Mouse (Mus musculus) gastrocnemius, adult 18-20 months (tissue): ENCODE results near the gene Adamts18. TPM values are rescaled to one million over a fixed set of nuclear protein-coding genes. Genes with fewer than 3 reads are reported as not detected.

Experiments
- DNase-seq: peaks from one replicate; pipeline ENCODE4 v3.0.0; 2021; ENCODE audit warnings: low spot score
- total RNA-seq, 2 experiments: library from RNA; stranded (reverse); gene quantifications; 2 replicates each; pipeline ENCODE4 v1.2.3; 2021

Gene Adamts18
- total RNA-seq, 2 experiments from 2014 or later, result not detected

DNA sequence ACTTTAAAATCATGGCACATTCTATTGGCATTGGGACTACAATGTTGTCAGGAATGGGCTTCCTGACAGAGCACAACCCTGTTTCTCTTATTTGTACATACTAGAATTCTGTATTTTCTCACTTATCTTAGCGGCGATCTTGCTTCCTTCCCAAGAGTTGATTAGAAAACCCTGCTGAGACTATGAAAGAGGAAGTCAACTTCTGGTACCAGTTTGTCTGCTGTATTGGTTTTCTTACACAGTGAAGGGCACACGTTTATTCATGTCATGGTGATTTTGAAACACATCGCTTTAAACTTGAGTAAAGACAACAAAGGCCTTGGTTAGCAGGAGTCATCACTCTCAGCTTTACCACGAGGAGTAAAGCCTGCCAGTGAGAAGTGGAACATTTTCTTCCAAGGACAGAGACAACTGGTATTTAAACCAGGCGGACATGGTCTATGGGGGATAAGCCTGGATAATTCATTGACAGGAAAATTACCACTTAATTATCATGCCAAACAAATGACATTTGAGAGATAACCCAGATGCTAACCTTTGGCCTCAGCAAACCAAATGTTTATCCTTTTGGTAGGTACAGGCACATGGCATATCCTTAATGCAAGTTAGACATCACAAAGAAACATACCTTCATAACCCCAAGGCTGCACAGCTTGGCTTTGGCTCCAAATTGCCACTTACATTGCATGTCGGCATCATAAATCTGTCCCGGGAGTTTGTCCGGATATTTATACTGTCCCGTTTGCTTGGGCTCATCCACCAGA is 84.8 kb downstream of the Adamts18 start:
- DNase-seq, result no peak

DNA sequence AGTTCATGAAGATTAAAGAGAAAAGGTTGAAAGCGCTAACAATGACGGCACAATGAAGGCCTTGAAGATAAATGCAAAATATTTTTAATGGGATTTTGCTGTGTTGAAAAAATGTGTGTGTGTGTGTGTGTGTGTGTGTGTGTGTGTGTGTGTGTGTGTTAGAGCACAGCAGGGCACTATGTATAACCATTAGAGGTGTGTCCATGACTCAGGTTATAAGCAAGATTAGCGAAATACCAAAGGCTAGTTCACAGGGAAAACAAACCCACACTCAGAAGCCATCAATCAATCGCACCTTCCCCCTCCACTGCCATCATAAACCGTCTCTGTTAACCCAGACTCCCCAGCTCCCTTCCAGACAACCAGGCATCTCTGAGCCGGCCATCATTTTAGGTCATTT is 86.4 kb downstream of the Adamts18 start:
- DNase-seq, result no peak

DNA sequence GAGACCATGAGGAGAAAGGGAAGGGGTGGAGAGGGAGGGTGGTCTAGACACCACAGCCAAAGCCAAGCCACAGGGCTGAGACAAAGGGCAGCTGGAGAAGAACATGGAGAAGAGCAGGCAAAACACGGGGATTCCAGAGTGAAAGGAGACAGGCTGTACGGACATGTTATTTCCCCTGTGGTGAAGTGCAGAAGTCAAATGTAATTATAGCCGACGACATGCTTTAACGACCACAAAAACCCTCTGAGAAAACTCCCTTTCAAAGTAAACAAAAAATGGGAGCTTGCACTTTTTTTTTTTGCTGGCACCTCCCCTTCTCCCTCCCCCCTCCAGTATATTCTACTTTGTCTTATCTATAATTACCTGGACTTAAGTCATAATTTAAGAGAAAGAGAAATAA is 92.7 kb downstream of the Adamts18 start:
- no peak for DNase-seq

DNA sequence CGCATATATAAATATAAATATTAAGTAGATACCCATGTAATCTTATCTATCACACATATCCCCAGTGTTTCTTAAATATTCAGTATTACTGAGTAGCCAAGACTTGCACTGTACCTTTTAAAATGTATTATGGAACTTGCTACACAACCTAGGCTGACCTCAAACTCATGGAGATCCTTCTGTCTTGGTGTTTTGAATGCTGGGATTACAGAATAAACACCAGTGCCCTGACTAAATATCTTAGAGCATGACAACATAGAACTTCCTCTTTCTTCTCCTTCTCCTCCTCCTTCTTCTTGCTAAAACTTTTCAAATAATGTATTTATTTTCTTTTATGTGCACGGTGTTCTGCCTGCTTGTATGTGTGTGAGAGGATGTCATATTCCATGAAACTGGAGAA is 95.4 kb downstream of the Adamts18 start:
- no peak for DNase-seq

DNA sequence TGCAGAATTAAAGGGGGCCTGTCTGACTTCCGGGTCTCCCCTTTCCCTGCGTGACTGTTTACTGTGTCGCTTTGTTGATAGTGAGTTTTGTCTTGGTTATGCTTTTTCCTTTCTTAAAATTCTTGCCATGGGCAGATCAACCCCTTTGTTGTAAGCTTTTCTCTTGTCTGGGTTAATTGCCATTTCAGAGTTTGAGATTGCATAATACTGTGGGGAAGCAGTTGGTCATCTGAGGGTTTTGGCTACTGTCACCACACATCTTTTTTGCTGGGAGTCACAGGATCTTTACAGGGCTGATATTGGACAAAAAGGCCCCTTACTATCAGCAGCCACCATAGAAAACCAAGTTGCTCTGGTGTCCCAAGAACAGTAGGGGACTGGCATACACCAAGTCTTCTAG is 96.2 kb downstream of the Adamts18 start:
- no peak for DNase-seq

DNA sequence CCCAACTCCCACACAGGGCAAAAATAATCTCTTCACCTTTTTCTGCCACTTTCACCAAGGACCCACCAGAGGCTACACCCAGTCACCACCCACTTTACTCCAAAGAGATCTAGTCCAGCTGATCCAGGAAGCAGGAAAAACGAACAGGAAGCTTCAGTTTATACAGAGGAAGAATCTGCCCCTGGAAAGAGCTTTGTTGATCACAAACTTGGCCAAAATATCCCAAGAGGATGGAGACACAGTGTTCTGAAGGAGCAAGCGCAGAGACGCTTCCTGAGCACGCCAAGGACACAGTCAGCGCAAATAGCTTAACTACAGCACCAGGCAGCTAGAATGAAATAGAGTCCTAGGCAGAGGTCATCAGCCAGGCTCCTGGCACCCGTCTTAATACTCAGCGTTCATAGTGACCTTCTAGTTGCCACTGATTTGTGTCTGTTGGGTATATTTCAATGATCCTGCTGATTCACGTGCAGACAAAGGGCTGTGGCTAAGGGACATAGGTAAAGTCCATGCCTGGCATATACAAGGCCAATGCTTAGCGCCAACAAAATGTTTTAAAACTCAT is 113.0 kb downstream of the Adamts18 start:
- peak; percentile 2 for DNase-seq

DNA sequence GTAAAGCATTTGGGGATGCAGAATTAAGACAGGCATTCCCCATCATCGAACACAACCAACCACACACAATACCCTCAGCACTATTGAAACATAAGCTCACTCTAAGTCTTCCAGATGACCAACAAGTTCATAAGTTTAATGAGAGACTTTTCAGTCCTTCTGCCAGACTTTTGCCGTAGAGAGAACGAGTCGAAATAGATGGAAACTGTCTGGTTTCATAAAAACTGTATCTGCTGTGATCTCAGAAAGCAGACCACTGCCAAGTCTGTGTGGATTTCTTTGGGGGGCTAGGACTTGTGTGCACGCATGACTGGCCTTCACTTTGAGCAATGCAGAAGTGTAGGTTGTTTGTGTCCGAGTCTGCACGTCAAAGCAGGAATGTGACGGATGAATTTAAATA is 123.2 kb downstream of the Adamts18 start:
- no peak for DNase-seq

DNA sequence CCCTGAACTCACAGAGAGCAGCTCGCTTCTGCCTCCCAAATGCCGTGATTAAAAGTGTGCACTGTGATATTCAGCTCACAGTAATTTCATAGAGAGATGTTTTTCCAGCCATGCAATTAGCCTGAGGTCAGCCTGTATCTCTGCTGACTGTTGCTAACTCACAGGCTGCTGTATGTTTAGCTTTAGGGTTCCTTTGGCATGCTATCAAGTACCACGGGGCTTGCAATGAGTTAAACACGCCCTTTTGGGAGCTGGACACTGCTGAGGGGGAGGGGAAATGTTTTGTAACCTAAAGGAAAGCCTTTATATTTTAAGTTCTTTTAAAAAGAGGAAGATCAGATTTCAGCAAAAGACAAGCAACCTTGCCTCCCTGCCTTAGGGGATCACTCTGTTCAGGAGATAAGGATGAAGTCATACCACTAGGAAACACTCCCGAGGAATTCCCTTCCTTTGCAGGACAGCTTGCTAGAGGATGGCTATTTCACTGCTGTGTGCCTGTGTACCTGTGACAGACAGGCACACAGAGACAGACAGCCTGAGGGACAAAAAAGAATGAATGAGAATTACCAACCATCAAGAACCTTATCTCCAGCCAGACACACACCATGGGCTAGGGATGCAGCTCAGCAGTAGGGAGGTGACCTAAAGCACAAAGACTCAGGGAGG is 124.5 kb downstream of the Adamts18 start:
- no peak for DNase-seq

DNA sequence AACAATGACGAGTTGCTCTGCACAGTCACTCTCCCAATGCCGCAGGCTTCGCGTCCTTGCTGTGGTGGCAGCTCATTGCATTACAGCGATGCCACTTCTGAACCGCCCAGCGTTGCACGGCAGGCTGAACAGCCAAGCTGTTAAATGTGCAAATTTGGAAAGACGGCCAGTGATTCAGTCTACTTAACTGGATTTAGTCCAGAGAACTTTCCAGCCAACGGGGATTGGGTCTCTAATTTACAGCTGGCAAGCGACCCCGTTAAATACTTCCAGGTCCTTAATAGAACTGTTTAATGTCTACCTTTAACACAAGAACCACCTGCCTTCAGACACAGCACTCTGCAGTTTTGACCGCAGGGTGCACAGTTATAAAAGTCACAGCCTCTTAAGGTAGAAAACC is 127.1 kb downstream of the Adamts18 start:
- no peak for DNase-seq

DNA sequence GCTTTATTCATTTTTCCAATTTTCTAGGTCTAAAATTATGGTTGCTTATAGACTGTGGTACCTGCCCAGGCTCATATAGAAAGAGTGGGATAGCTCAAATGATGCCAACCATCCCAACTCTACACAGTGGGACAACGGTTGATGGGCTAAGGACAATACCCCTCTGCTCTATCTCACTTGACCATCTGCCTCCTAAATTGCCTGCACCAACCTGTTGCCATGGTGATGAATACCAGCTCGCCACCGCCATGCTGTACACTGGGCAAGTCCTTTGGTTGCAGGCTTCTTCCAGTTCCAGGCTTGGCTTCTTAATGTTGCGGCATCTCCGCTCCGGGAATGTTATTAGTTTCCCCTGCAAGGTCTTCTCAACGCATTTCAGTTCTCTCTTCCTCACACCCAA is 143.6 kb downstream of the Adamts18 start:
- no peak for DNase-seq

DNA sequence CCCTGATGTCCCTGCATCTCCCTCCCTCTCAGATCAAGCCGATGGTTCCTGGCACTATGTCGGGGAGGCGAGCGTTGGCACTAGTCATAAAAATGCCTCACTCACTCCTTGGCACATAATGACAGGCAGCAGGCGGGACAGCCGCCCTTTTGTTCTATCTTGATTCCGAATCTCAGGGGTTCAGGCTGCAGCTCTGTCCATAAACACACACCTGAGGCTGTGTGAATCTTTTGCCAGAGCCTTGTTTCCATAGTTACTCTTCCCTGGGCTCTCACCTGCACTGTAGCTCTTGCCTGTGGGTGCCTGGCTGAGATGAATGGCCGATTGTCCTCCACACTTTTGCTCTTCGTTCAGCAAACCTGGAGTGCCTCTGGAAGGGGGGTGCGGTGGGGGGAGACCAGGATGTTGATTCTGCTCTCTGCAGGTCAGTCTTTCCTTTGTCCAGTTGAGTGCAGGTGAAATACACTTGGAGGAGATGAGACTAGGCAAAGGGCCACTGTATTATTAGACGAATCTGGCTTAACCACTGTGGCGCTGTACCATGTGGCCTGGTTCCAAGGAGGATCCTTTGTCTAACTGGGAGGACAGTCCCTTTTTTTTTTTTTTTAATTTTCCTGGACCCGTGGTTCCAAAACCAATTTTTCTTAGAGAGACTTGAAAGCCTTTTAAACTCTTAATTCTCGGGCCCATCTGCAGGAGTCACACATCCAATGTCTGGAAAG is 156.8 kb downstream of the Adamts18 start:
- no peak for DNase-seq

DNA sequence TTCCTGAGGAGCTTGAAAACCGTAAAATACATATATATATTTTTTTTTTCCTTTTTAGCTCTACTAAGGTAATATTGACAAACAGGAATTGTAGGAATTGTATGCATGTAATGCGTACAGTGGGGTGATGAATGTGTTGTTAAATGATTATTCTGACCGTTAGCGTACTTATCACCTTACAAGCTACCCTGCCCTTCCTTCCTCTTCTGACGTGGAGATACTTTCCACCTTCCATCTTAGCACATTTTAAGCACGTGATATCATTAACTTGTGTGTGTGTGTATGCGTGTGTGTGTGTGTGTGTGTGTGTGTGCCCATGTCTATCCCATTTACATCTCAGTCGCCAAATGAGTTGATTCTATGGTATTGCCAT is 160.0 kb downstream of the Adamts18 start:
- no peak for DNase-seq

DNA sequence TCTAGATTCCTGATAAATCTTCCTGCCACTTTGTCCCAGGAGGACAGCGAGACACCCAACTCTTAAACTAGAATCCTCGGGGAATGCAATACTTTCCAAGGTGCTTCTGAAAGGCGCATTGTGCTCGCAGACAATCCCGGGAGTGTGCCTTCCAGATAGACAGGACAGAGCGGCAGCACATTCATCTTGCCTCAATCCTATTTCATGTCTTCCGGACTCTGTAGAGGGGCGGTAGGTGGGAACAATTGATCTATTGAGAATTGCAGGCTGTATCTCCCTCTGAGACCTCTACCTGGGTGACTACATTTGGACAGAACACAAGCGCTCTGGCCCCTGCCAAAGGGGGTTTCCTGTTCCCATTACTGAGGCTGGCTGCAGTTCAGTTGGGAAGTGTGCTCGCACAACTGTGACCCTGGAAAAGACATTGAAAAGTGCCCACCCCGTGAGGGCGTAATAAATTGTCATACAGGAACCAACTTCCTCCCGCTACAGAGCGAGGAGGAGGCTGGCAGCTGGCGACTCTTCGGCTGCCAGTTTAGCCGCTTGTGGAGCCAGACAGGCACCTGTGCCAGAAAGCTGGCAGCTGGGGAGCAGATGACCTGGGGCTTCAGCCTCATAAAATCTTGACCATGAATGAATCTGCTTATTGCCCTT is 160.5 kb downstream of the Adamts18 start:
- no peak for DNase-seq

DNA sequence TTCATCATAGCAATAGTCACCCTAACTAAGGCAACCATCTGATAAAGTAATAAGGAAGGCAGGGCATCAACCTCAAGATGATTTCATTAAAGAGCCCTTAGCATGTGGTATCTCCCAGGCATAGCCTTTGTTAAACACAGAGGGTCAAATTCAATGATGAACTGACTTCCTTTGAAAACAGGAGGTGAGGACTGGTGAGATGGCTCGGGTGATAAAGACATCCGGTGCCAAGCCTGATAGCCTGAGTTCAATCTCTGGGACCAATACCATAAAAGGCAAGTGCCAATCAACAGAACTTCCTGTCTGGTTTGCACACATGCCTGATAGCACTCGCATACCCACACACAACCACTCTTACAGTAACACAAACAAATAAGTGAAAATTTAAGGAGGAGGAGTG is 169.2 kb downstream of the Adamts18 start:
- no peak for DNase-seq

DNA sequence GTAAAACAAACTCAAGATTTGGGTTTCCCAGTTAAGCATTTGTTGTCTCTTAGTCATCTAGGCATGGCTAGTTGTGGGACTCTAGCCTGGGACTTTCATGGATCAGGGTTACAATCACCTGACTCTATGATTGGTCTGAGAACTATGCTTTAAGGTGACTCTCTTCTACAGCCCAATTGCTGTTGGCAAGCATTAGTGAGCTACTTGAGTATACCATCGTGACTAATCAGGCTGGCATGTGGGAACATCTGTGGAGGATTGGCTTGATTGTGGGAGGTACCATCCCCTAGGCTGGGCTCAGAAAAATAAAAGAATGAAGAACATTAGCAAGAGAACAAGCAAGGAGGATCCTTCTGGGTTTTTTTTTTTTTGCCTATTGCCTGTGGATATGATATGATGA is 171.7 kb downstream of the Adamts18 start:
- no peak for DNase-seq

DNA sequence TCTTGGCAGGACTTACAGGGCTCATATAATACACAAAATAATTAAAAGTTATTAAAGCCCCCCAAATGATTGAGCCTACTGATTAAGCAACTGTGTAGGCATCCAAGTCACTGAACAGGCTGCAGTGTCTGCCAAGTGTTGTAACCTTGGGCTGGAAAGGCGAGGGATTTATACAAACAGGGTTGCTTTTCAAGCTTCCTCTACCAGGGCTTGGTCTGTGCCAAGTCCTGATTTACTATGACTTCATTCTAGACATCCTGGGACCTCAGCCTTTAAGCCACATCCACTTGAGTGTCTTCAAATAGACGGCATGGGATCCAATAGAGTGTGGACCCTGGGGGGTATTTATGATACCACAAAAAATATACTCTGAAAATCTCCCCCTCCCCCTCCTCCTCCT is 173.3 kb downstream of the Adamts18 start:
- no peak for DNase-seq

DNA sequence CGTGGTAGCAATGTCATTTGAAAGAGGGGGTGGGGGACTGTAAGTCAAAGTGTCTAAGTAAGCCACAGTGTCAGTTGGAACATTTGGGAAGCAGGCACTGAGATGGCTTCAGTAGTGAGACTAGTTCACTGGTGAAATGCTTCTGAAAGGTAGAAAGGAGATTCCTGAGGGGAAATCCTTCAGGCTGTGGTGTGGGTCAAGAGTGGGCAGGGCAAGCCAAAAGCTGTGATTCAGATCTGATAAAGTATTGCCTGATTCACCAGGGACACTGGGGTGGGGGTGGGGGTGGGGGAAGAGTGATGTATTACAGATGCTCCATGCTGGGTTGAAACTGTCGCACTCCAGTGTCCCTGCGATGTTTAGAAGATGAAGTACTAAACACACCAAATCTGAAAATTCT is 173.9 kb downstream of the Adamts18 start:
- no peak for DNase-seq

DNA sequence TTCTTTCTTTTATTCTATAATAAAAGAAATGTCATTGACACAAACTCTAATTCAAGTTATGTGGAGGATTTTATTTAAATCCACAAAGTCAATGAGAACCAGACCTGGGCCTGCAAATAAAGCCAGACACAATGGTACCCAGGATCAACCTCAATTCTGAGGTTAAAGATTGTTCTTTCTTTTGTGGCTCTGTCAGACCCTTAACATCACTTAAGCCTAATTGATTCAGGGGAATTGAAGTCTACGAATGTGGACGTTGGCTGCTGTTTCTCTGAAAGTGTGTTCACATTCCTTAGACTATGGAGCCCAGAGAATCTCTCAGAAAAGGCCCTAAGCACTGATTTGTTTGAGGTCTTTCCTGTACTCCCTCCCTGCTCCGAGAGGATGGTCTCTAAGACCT is 175.2 kb downstream of the Adamts18 start:
- DNase-seq, result no peak

DNA sequence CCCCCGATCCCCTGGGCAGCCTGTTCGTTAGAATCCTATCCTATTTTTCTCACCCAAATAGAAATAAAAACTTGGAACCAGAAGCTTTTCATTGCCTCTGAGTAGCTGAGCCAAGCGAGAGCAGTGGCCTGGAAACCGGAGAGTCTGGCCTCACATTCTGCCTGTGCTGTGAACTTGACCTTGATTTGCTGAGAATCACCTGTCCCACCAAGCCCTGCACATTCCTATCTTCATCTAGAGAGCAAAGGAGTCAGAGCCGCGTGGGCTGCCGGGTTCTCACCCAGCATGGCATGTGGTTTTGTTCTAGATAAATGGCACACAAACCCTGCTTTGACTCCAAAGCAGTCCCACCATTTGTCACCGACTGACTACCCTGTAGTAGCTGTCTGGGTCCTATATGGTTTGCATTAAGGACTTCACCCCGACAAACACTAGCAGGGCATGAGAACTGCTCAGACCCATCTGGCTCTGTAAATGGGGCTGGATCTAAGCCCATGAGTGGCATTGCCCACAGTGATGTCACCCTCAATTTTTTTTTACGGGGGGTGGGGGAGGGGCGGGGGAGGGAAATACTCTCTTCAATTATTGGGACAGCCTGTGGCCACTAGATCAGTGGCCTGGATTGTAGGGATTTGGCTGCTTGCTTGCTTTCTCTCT is 175.8 kb downstream of the Adamts18 start:
- no peak for DNase-seq

DNA sequence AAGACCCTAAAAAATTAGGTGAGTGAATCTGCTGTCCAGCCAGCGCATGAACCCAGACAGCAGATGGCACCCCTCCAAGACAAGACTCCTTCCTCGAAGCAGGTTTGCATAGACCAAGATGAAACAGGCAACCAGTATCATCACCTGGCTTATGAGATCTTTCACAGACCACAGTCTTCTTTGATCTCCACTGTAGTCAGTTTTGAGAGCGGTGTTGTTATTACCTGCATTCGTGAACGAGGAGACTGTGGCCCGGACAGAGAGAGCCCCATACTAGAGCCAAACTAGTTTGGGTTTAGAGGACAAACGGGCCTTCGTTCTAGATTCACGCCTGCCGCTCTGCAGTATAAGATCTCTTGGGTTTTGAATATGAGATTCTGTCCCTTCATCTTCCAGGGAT is 178.6 kb downstream of the Adamts18 start:
- DNase-seq, result no peak

DNA sequence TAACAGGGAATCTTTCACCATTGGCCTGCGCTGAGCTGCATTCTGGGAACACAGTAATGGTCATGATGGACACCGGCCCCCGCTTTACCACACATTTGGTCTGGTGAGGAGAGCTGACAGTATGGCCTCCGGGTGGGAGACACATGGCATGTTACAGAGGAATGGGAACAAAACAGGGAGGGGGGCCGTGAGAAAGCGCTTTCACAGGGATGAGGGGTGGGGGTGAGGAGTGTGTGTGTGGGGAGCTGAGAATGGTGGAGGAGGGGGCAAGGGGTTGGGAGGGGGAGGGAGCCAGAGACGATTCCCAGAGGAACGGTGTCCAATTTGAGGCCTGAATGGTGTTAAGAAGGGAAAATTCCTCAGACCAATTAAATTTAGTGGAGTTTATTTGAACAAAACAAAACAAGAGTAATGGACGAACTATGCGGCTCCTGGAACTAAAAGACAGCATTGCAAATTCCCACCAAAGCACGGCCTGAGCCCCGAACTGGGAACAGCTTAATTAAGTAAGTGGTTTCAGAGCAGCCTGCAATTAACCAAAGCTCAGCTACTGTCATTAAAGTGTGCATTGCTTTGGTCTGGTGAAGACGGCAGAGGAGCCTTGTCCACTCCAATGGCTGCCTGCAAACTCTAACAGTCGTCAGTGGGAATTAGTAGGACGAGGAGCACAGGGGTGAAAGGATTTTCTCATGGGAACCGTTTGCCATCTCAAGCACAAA is 181.7 kb downstream of the Adamts18 start:
- DNase-seq, result no peak
